Mouse (Mus musculus): ENCODE results near the gene Bsdc1. TPM values are rescaled to one million over a fixed set of nuclear protein-coding genes. Genes with fewer than 3 reads are reported as not detected.

Bsdc1 gene
- polyA plus RNA-seq, 1 experiment from 2014 or later, result 16.7 TPM

- no peak overlapping the region for H3K4me3 ChIP-seq (ENCODE audit: low read depth, low read length)
- 58% methylated on average over 9 of the region's 10 CpGs for WGBS
- no peak overlapping the region for H3K9ac ChIP-seq (ENCODE audit: low read length)
- H3K27ac ChIP-seq (replicated peaks), result no peak overlapping the region
- H3K9me3 ChIP-seq (ENCODE audit: control insufficient read depth, low read length), result no peaks in the 10 kb centered on the region
- TF ChIP-seq CTCF (IDR thresholded peaks at IDR 0.05; ENCODE audit: low read depth) (no peak), EP300 (optimal IDR thresholded peaks at IDR 0.05) (no peak)
- no peak overlapping the region for H3K4me2 ChIP-seq (replicated peaks; ENCODE audit: low read depth)
- ATAC-seq (ENCODE audit: low FRiP score, low TSS enrichment), result no peak
- H3K4me1 ChIP-seq (replicated peaks; ENCODE audit: control insufficient read depth, insufficient read depth), result peaks cover 7% of the 10 kb centered on the region
- H3K27me3 ChIP-seq (ENCODE audit: control insufficient read depth, insufficient read depth, low read length), result no peaks in the 10 kb centered on the region
- no peak for DNase-seq (ENCODE audit: low spot score)
- no peaks in the 10 kb centered on the region for H3K36me3 ChIP-seq (ENCODE audit: control insufficient read depth, insufficient read depth, low read length)
Observed at GRCm38 (mm10) chr4:129507434-129508236, 46.3 kb downstream of the Bsdc1 start.

GRCm38 (mm10) chr4:129508237-129508515 lies 46.8 kb downstream of the Bsdc1 start:
- no peak overlapping the region for H3K4me3 ChIP-seq (ENCODE audit: low read depth, low read length)
- no peaks in the 10 kb centered on the region for H3K9me3 ChIP-seq (ENCODE audit: control insufficient read depth, low read length)
- no peak overlapping the region for H3K27ac ChIP-seq (replicated peaks)
- H3K4me2 ChIP-seq (replicated peaks; ENCODE audit: low read depth), result no peak overlapping the region
- 51% methylated on average over 3 of the region's 3 CpGs for WGBS
- no peak for ATAC-seq (ENCODE audit: low FRiP score, low TSS enrichment)
- H3K9ac ChIP-seq (ENCODE audit: low read length), result no peak overlapping the region
- no peak for TF ChIP-seq CTCF (IDR thresholded peaks at IDR 0.05; ENCODE audit: low read depth)
- no peak for TF ChIP-seq EP300 (optimal IDR thresholded peaks at IDR 0.05)
- DNase-seq (ENCODE audit: low spot score), result no peak
- peaks cover 5% of the 10 kb centered on the region for H3K4me1 ChIP-seq (replicated peaks; ENCODE audit: control insufficient read depth, insufficient read depth)
- H3K36me3 ChIP-seq (ENCODE audit: control insufficient read depth, insufficient read depth, low read length), result no peaks in the 10 kb centered on the region
- no peaks in the 10 kb centered on the region for H3K27me3 ChIP-seq (ENCODE audit: control insufficient read depth, insufficient read depth, low read length)

DNA sequence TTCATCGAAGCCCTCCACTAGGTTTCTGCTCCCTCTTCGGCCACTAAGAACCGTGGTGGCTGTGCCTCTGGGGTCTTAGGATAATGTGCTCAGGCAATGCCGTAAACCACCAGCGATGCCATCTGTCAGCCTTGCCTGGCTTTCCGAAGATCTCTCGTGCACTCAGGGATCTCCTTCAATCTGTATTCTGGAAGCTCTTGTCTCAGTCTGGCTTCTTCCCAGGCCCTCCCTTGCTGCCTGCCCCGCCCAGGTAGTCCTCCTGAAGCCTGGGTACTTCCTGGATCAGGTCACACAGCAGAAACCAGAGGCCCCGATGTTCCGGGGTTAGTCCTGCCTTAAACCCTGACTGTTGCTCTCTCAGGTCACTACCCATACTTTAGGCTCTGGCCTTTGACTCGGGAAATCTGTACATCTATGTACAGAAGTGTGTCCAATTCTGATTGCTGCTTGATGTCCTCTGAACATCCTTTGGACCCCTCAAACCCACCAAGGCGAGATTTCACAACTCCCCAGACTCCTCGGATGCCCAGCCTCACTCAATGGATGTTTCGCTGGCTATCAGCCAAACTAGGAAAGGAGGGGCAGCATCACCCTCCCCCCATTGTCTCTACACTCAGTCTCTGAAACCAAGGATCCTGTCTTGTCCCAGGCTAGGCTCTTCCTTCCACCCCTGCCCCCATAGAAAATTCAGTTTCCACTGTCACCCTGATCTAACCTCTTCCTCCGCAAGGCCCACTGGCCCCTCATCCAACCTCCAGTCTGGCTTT lies 47.6 kb downstream of the Bsdc1 start:
- H3K27ac ChIP-seq (replicated peaks), result no peak overlapping the region
- no peak overlapping the region for H3K4me2 ChIP-seq (replicated peaks; ENCODE audit: low read depth)
- 59% methylated on average over 15 of the region's 15 CpGs for WGBS
- no peaks in the 10 kb centered on the region for H3K9me3 ChIP-seq (ENCODE audit: control insufficient read depth, low read length)
- no peak for TF ChIP-seq EP300 (optimal IDR thresholded peaks at IDR 0.05)
- no peak for TF ChIP-seq CTCF (IDR thresholded peaks at IDR 0.05; ENCODE audit: low read depth)
- H3K4me3 ChIP-seq (ENCODE audit: low read depth, low read length), result no peak overlapping the region
- no peaks in the 10 kb centered on the region for H3K36me3 ChIP-seq (ENCODE audit: control insufficient read depth, insufficient read depth, low read length)
- H3K4me1 ChIP-seq (replicated peaks; ENCODE audit: control insufficient read depth, insufficient read depth), result 0 out of 2 replicates have a peak, but pooled peaks cover 3% of the 10 kb centered on the region
- ATAC-seq (ENCODE audit: low FRiP score, low TSS enrichment), result no peak
- DNase-seq (ENCODE audit: low spot score), result peak; percentile 51
- H3K9ac ChIP-seq (ENCODE audit: low read length), result no peak overlapping the region
- no peaks in the 10 kb centered on the region for H3K27me3 ChIP-seq (ENCODE audit: control insufficient read depth, insufficient read depth, low read length)

DNA sequence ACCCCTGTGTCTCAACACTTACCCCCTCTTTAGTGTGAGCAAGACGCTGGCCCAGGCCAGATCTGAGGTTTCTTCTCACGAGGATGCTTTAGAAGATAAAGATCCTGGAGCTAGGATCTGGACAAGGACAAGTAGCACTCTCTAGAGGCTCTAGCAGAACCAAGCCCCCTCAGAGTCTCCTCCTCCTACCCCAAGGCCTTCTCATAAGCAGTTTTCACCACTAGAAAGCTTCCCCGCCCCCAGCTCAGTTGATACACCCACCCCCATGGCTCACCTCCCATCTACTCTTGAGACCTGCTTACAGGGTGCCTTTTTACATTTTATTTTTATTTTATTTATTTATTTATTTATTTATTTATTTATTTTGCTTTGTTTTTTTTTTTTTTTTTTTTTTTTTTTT lies 48.3 kb downstream of the Bsdc1 start:
- DNase-seq (ENCODE audit: low spot score) (no peak), ATAC-seq (ENCODE audit: low FRiP score, low TSS enrichment) (no peak)
- 81% methylated on average over 3 of the region's 3 CpGs for WGBS
- Histone ChIP-seq H3K36me3 (ENCODE audit: control insufficient read depth, insufficient read depth, low read length) (no peaks in the 10 kb centered on the region), H3K27ac (replicated peaks) (no peak overlapping the region), H3K27me3 (ENCODE audit: control insufficient read depth, insufficient read depth, low read length) (no peaks in the 10 kb centered on the region), H3K4me3 (ENCODE audit: low read depth, low read length) (no peak overlapping the region), H3K4me1 (replicated peaks; ENCODE audit: control insufficient read depth, insufficient read depth) (0 out of 2 replicates have a peak, but pooled peaks cover 3% of the 10 kb centered on the region), H3K9ac (ENCODE audit: low read length) (no peak overlapping the region), H3K4me2 (replicated peaks; ENCODE audit: low read depth) (no peak overlapping the region), H3K9me3 (ENCODE audit: control insufficient read depth, low read length) (no peaks in the 10 kb centered on the region)
- TF ChIP-seq EP300 (optimal IDR thresholded peaks at IDR 0.05) (no peak), CTCF (IDR thresholded peaks at IDR 0.05; ENCODE audit: low read depth) (no peak)

GRCm38 (mm10) chr4:129510723-129511412 lies 49.5 kb downstream of the Bsdc1 start:
- Histone ChIP-seq H3K9me3 (ENCODE audit: control insufficient read depth, low read length) (no peaks in the 10 kb centered on the region), H3K36me3 (ENCODE audit: control insufficient read depth, insufficient read depth, low read length) (no peaks in the 10 kb centered on the region), H3K9ac (ENCODE audit: low read length) (no peak overlapping the region), H3K27me3 (ENCODE audit: control insufficient read depth, insufficient read depth, low read length) (no peaks in the 10 kb centered on the region), H3K4me1 (replicated peaks; ENCODE audit: control insufficient read depth, insufficient read depth) (0 out of 2 replicates have a peak, but pooled peaks cover 3% of the 10 kb centered on the region), H3K27ac (replicated peaks) (no peak overlapping the region), H3K4me2 (replicated peaks; ENCODE audit: low read depth) (no peak overlapping the region), H3K4me3 (ENCODE audit: low read depth, low read length) (no peak overlapping the region)
- TF ChIP-seq CTCF (IDR thresholded peaks at IDR 0.05; ENCODE audit: low read depth) (no peak), EP300 (optimal IDR thresholded peaks at IDR 0.05) (no peak)
- no peak for ATAC-seq (ENCODE audit: low FRiP score, low TSS enrichment)
- DNase-seq (ENCODE audit: low spot score), result no peak
- 48% methylated on average over 6 of the region's 6 CpGs for WGBS
